Mouse (Mus musculus) kidney, adult 9 months (tissue): ENCODE measurements at regions not wholly inside any gene's neighbourhood (a gene's known extent, or its start where the extent isn't known, plus 50 kb on each side); places are given as distances from the start of the nearest gene placed in this dataset.
A peak's percentile ranks its signal among the peaks of the same experiment; 100 is the strongest.

Experiments
- DNase-seq: peaks from one replicate; pipeline ENCODE4 v3.0.0; 2022

DNA sequence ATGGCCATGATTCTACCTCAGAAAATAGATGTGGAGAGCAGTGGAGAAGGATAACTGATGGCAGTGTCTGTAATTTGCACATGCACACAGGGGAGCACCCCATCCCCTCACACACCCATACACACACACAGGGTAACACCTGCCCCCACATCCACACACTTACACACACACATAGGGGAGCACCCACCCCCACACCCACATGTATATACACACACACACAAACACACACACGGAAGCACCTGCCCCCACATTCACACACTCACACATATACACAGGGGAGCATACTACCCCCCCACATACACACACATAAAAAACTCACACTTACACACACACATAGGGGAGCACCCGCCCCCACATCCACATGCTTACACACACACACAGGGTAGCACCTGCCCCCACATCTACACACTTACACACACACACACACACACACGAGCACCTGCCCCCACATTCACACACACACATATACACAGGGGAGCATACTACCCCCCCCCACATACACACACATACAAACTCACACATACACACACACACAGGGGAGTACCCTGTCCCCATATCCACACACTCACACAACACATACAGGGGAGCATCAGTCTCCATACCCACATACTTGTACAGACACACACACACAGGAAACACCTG, 265.8 kb downstream of the Lmo4 start:
- DNase-seq: no peak

DNA sequence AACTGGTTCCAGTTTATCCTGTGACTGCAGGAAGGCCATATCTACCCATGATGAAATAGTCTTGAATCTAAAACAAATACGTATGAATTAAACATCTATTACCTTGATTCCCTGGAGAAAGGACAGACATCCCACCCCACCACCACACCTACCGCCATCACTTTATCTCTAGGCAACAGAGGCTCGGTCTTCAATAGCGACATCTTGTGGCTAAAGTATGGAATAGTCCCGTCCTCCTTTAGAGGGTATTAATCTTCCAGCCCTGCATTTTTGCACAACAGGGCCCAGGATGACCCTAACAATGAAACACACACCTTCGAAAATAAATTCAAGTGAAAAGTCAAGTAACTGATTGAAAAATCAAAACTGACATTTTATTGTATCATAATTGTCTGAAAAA, 279.7 kb downstream of the Lmo4 start:
- no peak for DNase-seq

GRCm38 (mm10) chr3:143919744-143920143, 285.3 kb downstream of the Lmo4 start:
- no peak for DNase-seq

- peak; percentile 2 for DNase-seq
These were observed 290.4 kb downstream of the Lmo4 start for GRCm38 (mm10) chr3:143914341-143915217.

DNA sequence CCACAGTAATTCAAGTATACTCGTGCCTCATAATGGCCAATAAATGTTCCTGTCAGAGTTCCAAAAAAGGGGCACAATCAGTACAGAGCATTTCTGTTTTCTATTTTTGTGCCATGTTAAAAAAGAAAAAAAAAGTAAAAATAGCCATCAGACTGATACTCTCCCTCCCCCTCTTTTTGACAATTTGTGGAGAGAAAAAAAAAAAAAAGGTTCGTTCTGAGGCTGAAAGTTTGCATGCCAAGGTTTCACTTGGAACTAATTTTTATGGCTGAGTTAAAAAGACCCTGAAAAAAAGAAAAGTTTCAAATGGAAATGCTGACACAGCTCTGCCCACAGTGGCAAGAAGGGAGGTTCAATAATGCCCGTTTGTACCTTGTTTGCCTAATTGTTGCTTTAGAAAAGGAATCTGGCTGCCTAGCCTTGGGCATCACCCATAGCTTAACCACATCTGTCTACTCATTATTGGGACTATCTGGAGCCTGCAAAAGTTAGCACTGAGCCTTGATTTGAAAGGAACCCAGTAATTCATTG, 291.9 kb downstream of the Lmo4 start:
- no peak for DNase-seq

- no peak for DNase-seq
These were observed 292.6 kb downstream of the Lmo4 start for GRCm38 (mm10) chr3:143912433-143912832.

DNA sequence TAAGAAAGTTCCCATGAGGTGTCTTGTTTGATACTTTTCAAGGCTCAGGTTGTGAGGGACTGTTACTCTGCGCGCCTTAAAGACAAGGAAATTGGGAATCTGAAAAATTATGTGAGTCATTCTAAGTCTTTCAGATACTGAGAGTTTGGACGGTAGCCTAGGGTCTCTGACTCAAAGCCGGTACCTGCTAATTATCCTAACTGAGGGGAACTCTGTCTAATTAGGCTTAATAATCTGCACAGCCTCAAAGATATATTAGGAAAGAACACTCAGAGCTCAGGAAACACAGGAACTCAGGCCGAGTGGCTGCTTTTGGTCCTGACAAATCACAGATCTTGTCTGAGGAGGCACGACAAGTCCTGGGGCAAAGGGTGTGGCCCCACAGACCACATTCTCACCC, 295.7 kb downstream of the Lmo4 start:
- no peak for DNase-seq

DNA sequence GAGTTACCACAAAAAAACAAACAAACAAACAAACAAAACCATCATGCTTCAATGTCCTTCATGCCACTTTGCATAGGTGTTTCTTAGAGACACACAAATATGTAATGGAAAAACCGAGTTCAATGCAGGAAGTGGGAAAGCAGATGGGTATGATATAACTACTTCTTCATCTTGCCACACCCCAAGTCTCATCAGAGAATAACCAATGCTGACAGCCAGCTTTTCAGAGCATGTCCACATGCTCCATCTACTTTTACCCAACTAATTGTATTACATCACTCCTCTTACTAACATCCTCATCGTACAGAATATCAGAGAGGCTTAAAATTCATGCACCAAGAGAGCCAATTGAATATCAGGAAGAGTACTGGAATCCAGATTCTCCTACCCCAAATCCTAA, 301.6 kb downstream of the Lmo4 start:
- no peak for DNase-seq

- DNase-seq: no peak
These were observed 324.2 kb downstream of the Lmo4 start for GRCm38 (mm10) chr3:143880813-143881212.

- no peak for DNase-seq
These were observed 331.1 kb downstream of the Lmo4 start for GRCm38 (mm10) chr3:143873876-143874275.

GRCm38 (mm10) chr3:143866521-143866920, 338.5 kb downstream of the Lmo4 start:
- DNase-seq: no peak

- DNase-seq: no peak
These were observed 339.4 kb downstream of the Lmo4 start for GRCm38 (mm10) chr3:143865626-143866025.

DNA sequence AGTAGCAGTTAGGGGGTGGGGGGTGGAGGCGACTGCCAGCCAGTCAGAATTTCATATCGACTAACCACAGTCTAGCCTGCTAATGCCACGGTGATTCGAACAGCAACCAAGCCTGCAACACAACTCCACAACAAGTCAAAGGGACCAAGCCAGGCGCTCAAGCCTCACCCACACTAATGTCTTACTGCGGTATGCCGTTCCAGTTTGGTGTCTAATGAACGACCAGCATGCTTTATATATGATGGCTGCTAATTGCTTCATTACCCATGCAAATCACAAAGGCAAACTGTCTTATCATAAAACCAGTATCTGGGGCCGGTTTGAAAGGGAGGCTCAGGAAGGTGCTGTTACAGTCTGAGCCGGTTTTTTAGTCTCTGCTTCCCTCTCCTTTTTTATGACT, 340.5 kb downstream of the Lmo4 start:
- no peak for DNase-seq

- DNase-seq: no peak
These were observed 342.5 kb downstream of the Lmo4 start for GRCm38 (mm10) chr3:143862531-143862930.

- DNase-seq: no peak
These were observed 343.2 kb downstream of the Lmo4 start for GRCm38 (mm10) chr3:143861866-143862265.

DNA sequence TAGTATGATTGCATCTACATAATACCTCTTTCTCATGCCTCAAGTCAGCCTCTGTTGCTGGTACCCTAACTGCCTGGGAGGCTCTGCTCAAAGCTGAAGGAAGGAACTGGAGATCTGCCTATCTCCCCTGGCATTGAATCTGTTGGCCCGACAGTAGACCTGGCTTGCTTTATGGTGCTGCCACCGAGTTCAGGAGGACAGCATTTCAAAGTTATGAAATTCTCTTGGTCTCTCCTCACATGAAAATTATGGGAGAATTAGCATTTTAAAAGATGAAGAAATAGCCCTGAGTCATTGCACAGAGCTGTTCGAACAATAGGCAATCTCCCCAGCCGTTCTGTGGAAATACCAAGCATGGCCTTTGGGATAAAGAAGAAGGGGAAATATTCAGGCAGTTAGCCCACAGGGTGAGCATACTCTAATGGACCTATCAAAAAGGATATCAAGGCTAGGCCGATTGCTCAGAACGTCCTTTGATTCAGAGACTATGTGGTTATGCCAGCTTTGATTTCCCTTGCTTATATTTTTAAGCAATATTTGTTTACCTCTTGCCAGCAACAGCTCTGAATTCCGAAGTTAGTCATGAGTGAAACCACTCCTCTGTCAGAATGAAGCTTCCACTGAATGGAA, 369.3 kb downstream of the Lmo4 start:
- DNase-seq: no peak

GRCm38 (mm10) chr3:143834725-143835124, 370.3 kb downstream of the Lmo4 start:
- DNase-seq: no peak

DNA sequence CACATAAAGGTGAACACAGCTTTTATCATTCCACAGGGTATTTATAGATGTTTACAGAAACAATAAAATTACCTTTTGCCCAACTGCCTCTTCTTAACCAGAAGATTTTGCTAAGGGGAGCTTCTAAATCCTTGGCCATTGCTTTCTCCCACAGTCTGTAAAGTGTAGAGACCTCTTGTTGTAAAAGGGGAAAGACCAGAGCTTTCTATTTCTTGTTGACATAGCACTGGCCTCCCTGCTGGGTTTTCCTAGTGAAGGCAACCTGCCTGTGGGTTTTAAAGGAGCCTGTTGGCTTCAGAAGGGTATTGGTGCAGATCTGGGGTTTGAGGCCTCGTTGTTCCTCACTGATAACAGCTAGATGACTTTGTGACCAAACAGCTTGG, 381.6 kb downstream of the Lmo4 start:
- DNase-seq: no peak

DNA sequence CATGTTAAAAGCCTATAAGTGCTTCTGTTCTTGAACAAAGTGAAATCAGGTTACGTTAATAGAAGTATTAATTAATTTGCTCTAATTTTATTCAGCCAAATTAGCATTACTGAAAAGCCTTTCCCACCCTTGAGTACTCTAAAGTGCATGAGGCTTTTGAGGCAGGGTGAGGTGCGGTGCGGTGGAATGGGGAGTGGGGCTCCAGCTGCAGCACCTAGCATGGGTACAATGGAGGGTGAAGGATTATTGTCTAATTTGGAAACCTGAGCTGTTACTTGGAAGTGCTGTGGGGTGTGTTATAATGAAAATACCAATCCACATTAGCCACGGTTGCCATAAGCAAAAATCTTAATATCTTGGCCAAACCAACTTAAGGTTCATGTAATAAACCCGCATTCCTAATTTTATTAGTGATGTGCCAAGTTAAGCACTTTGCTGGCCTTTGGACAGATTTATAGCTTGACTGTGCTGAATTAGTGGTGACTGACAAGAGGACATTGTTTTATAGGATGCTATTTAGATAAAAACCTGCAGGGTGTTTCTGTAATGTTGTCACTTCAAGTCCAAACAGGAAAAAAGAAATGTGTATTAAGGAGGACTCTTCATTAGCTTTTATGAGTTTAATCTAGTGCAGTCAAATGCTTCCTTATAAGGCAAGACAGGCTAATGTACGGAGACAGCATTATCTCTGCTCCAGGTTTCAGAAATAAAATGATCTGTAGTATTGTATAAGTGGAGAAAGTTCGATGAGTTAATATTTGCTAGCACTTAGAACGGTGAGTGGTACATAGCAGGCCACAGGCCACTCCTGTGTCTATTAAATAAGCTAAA, 382.2 kb downstream of the Lmo4 start:
- no peak for DNase-seq

DNA sequence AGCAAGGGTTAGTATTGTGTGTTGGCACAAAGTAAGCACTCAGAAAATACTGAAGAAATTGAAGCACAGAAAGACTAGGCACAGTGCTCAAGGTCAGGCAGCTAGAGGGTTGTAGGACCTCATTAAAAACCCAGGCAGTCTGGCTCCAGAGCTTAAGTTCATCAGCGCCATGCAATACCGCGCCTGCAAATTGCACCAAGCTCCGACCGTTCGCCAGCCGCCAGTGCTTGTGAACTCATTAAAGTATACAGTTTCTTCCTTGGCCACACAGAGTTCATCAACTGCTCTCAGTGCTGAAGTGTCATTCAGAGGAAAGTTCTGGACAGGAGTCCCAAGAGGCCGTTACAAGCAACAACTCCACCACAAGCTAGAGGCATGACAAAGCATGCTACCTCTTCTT, 397.5 kb downstream of the Lmo4 start:
- peak; percentile 31 for DNase-seq

DNA sequence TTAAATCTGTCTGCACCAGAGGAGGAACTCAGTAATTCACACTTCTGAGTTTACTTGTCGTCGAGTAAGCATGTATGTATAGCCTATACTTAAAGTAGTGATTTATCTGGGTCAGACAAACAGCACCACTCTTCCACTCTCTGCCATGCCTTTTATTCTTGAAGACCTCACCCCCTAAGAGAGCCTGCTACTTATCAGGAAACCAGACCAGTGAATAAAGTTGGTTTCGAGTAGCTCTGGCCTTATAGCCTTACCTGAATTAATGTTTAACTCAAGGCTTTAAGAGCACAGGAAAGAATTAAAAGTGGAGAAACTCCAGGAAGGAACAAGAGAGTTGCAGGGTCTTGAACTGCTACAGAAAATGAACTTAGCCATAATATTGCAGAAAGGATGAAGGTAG, 398.1 kb downstream of the Lmo4 start:
- DNase-seq: peak; percentile 13

DNA sequence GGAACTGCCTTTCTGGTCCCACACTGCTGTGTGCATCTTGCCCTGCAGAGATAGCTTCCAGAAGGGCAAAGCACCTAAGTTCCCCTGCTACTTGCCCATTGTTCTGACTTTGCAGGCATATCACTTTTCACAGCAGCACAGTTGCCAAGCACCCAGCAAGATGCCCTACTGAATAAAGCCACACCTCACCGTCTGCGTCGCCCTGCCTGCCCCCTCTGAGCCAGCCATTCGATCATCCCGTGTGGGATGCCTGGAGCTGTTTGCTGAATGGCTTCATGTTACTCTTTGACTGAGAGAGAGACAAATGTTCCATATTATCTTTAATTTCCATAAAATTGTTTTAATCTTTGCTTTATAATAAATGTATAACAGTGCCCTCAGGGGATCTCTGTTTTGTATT, 407.2 kb downstream of the Lmo4 start:
- no peak for DNase-seq

DNA sequence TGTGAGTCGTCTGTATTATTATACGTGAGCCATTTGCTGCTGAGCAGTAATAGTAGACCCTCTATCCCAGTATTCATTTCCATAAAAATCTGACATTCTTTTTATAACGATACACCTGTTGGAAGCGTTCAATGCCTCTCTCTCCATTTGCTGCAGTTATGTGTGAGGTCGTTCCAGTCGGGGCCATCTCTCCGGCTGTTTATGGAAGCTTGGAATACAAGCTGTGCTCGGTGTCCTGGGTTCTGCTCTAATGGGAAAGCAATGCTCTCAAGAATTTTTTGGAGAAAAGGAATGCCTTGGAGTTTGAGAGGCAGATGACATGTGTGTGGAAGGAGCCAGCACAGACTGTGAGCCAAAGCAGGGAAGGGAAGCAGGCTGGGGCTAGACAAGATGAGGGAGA, 414.1 kb downstream of the Lmo4 start:
- DNase-seq: no peak
